Mouse (Mus musculus): ENCODE data around the gene Oas1d.
"Not testable (repeated sequence)": the region's sequence is repeated elsewhere in the genome, so short reads cannot be mapped to it uniquely, and the experiment has no call there.

Oas1d gene

DNA sequence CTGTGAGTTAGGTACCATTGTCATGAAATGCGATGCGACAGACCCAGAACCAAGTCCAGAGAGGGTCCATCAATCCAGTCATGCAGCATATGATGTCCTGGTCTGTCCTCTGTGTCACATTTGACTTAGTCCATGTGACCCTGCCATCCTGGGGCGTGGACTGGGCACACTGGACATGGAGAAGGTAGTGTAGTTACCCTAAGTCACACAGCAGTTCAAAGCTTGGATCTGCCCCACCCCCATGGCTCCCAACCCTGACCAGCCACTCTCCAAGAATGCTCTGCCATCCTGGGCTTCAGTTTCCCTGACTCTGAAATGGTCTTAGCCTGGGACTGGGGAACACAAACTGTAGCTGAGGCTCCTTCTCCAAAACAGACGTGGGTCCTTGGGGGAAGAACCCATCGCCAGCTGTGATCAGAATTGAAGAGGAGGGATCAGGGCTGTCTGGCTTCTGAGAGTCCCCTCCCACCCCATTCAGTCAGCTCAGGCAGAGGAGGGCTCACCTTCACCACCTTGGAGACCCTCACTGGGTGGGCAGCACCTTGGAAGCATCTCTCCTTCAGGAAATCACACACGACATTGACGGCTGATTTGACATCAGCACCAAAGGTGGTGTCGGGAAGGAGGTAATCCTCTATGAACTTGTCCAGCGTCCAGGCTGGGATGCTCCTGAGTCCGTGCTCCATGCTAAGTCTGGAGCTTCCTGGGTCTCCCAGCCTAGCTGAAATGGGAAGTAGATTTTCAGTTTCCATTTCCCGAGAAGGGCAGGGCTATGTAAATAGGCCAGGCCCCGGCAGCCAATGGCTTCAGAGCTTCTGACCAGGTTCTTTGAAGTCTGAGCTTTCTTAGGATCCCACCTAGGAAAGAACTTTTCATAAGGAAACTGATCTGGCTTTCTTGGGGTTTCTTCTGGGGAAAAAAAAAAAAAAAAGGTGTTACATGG is 7.3 kb upstream of the Oas1d start, which contains the start of gene Oas1a:
Gene Oas1a, minus strand, starts transcription at position 731 of the 943 bp plus-strand sequence.
- DNase-seq = not testable (repeated sequence)

DNA sequence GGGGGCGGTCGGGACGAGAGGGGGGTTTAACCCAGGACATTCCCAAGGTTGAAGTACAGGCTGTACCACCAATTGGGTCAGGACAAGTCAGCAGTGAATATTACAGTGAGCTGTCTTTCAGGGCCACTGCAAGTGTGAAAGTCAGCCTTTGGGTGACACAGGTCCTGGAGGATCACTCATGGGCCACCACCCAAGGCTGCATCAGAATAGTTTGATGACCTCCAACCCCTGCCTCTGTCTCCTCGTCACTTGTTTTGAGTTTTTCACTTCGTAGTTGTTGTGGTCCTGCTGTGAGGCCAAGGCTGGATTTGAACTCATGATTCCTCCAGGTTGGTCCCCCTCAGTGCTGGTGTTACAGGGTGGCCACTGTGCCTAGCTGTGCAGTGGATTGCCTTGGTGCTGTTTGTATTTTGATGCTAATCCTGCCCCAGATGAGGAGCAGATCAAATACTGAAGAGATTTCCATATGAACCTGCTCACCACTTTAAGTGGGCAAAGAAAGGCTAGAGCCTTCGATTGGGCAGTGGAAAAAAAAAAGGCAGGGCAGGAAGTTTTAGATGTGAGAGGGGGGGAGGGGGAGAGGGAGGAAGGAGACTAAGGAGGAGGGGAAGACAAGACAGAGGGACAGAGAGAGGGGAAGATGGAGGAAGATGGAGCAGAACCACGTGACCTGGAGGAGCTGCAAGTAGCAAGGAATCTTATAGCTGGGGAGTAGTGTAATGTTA is 6.0 kb upstream of the Oas1d start:
- no peak for DNase-seq

DNA sequence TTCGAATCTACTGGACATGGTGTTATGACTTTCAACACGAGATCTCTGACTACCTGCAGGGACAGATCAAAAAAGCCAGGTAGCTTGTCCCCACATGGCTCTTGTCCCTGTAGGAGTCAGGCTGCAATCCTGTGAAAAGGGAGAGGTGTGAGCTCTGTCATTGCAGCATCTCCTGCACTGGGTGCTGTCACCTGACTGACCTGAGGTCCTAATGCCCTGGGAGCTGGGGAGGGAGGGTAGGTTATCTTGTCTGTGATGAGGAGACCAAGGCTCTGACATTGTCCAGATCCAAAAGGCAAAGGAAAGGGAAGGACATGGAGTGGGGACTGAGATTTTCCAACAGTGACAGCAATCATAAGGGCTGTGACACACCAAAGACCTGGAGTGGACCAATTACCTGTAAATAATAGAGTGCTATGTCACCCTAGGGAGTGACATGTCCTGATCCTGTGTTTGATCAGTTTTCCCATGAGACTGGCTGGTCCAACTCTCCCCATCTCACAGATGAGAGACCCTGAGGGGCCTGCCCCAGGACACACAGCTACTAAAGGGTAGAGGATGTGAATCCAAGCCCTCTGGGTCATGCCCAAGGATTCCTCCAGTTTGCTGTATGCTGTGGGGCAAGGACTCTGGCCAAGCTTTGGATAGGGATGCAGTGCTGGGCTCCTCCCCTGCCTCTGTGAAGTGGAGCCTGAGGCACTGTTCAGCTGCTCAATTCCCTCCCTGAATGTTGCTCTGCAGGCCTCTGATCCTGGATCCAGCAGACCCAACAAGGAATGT is 5.0 kb downstream of the Oas1d start:
- DNase-seq = not testable (repeated sequence)

DNA sequence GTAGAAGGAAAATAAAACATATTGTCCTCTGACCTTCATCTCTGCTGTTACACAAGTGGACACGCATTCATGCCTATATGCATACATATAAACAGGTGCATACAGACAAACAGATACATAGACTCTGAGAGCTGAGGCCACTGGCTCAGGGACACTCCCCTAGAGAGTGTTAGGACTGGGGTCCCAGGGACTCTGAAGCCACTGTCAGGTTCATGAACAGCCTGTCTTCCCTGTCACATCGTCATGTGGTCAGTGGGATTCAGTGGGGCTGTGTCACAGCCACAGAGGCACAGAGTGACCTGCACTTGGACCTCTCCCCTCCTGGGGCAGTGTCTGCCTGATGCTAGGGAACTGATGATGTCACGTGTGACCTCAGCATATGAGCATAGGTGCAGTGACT is 6.0 kb downstream of the Oas1d start:
- no peak for DNase-seq

DNA sequence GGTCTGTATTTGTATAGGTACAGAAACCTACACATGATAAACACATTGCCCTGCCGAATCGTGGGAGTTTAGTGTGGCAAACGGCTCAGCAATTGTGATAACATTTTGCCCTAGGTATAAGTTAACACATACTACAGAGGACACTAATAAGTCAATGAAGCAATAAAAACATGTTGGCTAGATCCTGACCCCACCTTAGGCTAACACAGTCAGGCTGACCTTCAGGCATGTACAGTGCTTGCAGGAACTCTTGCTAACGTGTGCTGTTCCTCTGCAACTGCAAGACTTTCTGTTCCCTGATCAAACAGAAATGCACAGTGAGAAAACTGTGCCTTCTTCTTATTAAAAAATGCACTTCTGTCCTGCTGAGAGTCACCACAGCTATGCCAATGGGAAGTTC is 9.6 kb downstream of the Oas1d start:
- DNase-seq = no peak

DNA sequence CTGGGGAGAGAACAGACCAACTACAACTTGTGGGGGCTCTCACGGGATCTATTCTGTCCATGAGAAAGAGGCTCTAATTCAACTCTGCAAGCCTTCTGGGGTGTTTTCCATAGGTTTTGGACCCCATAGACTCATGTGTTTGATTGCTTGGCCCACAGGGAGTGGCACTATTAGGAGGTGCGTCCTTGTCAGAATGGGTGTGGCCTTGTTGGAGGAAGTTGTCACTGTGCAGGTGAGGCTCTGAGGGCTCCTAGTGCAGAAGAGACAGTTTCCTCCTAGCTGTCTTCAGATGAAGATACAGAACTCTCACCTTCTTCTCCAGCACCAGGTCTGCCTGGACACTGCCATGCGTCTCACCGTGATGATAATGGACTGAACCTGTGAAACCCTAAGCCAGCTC is 10.2 kb downstream of the Oas1d start:
- not testable (repeated sequence) for DNase-seq

DNA sequence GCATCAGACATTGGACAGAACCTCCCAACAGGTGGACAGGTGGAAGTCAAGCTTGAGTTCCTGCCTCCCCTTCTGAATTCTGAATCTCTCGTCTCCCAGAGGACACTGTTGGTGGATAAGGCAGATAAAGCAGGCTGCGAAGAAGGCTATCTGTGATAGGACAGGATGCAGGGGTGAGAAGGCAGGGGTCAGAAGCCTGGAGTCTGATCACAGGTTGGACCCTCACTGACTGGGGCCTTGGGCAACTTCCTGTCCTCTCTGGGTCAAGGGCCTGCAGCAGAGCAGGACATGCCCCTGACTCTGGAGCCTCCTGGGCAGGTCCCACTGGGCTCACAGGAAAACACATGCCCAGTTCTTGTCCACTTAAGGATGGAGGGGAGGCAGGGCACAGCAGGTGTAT is 12.0 kb downstream of the Oas1d start:
- not testable (repeated sequence) for DNase-seq

DNA sequence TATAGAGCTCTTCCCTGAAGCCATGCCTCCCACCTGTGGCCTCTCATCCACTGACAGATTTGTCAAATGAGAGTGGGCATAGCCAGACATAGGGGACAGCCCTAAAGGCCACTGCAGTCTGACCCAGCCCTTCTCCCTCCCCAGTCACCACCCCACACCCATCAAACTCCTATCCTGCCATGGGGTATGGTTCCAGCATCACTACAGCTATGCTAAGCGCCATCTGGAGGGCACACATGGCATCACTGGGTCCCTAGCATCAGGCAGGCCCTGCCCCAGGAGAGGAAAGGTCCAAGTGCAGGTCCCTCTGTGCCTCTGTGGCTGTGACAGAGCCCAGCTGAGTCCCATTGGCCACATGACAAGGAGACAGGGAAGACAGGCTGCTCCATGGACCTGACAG is 12.7 kb downstream of the Oas1d start:
- DNase-seq = no peak

DNA sequence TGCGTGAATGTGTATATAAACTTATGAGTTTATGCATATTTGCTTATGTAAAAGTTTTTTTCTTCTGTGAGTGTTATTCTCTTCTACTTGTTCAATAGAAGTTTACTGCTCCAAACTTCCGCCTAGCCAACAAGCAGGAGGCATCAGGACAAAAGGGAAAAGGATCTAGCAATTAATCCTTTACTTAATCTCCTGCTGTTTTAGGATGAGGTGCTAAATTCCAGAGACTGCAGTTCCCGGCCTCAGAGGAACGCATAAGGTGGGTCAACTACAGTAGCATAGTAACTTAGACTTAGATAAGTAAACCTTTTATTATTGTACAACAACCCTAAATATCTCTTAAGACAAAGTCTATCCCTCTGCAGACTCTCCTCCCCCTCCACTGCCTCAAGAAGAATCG is 19.6 kb downstream of the Oas1d start:
- DNase-seq = no peak

DNA sequence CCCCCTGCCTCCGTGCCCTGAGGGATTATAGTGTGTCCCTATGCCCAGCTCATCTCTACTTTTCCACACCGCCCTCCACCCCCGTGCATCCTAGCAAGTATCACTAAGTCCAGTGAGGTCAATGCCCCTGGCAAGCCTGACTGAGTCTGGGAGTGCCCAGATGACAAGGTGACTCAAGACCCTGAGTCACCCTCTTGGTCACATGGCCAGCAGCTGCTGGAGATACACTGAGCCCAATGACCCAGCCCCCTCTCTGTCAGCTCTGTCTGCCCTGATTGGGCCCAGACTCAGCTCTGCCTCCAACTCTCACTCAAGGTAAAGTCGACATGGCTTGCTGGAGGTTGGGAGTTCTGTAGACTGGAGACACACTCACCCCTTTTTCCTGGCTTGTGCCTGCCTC is 23.5 kb downstream of the Oas1d start:
- DNase-seq = no peak

DNA sequence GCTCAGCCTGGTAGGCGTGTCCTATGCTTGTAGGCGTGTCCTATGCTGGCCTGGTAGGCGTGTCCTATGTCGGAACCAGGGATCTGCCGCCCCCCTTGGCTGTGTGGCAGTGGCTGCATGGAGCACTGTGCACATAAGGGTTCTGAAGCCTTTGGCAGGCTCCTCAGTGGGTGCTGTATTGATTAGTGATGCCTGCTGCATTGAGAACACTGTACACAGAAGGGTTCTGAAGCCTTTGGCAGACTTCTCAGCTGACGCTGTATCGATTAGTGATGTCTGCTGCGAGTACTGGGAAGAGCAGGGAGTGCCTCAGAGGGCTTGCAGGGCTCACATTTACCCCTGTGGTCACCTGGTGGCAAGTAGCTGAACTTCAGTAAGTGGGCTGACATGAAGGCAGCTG is 24.2 kb downstream of the Oas1d start:
- no peak for DNase-seq

DNA sequence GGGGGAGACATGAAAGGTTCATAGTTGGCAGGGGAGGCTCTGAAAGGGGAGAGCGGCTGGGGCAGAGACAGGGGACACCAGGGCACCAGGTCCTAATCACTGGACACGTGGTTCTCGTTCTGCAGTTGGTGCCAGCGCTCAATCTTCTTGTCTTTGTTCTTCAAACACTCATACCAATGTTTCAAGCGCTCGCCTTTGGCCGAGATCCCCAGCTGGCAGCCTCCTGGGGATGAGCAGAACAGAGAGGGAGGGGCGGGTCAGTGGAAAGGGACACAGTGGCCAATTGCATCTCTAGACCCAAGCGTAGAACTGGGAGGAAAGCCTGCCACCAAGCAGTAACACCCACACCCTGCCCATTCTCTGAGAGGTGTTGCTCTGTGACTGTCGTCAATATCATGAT is 27.7 kb downstream of the Oas1d start:
- no peak for DNase-seq

DNA sequence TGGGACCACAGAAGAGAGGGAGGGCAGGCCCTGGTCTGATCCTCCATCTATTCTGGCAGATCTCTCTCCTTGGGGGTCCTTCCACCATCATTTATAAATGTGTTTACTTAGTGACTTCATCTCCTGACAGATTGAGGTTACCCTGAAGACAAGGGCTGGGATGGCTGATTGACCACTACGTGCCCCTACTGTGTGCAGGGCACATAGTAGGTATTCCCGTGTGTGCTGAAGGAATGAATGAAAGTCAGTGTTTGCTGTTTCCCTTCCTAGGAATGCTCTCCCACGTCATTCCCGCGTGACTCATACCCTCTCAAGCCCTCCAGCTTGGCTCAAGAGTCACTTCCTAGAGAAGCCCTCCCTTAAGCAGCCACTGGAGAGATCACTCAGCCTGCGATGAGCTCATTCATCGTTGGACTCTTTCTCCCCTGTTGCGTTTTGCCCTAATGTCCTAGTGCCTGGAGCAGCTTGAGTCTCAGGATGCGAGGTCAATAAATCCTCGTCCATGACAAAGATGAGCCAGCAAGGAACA is 38.0 kb downstream of the Oas1d start:
- DNase-seq = no peak

DNA sequence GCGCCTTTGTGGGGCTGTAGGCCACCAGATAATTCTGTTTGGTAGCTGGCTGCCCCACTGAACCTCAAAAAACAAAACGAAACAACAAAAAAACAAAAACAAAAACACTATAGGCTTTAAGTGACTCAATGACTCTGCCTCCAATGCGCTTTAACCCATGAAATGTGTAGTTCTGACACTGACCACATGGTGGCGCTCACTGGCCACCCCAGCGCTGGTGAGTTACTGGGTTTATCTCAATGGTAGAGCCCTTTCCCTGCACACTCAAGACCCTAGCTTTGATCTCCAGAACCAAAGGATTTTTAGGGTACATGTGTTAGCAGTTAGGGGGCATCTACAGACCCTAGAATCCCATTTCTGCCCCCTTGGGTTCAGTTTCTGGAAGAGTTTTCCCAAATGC is 39.6 kb downstream of the Oas1d start:
- no peak for DNase-seq

DNA sequence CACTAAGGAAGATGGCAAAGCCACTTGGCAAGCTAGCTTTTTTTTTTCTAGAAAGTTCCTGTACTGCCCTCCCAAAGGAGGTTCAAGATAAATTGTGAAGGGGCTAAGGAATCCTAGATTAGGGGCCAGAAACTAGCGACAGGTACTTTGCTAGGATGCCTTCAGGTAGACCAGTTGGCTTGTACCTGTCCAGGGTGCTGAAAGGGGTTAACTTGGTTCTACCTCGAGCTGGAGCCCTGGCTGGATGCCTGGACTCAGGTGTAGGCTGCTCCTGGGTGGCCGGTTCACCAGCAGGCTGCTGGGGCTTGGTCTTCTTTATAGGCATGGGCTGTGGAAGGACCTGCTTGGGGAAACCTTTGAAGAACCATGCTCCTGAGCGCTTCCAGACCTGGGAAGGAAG is 46.7 kb downstream of the Oas1d start:
- no peak for DNase-seq

DNA sequence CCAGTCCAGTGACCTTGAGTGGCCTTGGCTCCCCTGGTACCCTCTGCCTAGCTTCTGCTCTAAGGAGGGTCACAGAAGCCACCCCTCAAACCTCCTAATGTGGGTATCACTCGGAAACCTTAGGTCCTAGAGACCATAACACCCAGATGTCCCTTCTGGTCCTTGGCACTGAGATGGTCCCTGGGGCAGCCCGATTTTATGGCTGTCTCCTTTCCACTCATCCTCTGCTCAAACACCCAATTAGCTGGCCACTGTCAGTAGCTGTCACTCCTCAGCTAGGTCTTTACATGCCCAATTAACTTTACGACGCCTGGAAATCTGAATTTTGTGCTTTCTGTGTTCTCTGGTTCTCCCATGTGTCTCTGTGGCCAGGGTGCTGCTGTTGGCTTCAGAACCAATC is 51.8 kb downstream of the Oas1d start:
- DNase-seq = no peak

DNA sequence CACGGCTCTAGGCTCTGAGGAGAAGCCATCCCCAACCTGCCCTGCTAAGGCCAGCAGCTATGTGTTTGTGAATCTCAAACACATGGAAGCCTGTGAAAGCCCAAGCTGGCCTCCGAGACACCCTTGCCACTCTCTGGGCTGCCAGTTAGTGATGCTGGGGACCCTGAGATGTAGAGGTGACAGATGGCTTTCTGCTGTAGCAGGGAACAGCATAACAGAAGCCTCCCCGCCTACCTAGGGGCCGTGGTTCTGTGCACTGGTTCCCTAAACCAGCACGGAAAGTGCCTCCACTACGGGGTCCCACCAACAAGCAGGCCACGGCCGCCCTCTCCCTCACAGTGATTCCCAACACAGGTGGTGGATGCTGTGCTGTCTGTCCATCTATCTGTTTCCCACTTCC is 52.6 kb downstream of the Oas1d start:
- DNase-seq = no peak

DNA sequence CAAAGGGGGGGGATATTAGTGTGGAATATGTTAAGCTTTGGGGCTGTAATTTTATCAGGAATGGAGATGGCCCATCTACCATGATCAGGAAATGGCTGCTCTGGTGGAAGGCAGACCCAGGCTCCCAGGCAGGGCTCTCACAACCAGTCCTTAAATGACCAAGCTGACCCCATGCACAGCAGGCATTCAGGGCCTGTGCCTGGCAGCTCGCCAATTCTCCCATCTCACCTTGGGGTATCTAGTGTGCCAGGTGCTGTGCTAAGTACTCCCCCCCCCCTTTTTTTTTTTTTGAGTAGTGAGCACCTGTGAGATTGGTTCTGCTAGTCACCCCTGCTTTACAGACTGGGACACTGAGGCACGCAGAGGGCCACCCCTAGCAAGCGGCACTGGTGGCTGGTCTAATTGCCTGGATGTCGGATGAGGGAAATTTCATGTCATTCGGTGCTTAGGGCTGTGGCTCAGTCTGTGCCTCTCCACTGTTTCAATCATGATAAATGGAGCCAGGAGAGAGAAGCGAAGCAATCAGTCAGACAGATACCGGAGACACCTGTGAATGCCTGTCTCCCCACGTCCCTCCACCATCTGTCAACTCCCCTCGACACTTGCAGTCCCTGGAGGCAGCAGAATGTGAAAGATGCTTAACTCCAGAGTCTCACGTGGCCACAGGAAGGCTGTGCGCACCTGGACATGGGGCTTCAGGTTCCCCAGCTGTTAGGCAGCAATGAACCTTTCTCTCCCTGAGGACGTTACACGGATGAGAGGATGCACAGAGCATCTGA is 53.2 kb downstream of the Oas1d start:
- no peak for DNase-seq

DNA sequence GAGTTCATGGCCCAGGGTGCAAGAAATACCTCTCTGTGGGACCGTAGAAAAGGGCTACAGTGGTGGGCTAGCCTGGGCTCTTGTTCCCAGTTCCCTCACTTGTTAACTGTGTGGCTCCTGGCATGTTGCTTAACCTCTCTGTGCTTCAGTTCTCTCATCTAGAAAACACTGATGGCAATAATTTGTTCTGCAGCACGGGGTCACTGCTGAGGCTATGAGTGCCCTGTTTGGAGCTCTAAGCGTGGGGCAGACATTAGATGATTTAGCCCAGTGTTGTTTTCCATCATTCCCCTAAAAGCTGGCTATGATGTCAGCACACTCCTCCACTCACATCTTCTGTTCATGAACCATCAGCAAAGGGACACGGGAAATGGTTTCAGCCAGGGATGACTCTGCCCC is 53.8 kb downstream of the Oas1d start:
- no peak for DNase-seq

DNA sequence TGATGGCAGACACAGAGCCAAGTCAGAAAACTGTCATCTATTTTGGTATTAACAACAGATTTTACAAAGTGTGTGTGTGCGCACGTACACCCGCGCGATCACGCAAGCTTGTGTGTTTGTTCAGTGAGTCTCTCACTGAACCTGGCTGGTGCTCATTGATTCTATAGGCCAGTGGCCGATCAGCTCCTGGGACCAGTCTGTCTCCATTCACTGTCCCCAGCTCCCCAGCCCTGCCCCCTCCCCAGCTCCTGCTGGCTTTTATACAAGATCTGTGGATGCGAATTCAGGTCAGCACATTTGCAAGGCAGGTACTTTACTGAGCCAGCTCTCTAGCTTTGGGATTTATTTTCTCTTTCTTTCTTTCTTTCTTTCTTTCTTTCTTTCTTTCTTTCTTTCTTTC is 54.5 kb downstream of the Oas1d start:
- DNase-seq = no peak

DNA sequence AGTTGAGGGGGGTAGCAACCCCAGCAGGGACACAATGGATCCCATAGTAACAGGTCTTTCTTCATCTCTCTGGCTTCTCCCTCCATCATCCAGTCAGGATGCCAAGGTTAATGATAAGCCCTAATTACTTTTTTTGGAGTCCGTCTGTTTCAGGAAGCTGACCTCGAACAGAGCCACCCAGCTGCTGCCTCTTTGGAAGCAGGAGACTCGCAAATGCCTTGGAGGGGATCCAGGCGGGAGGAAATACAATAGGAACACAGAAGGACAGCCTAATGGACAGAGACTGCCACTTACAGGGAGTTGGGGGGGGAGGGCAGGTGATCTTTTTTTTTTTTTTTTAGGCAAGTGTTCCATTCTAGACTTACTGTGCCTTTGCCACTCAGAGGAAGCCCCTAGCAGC is 55.4 kb downstream of the Oas1d start:
- DNase-seq = no peak
